Mouse (Mus musculus) neural tube, embryonic 15.5 days (tissue): ENCODE results near the gene Mpzl3. TPM values are rescaled to one million over a fixed set of nuclear protein-coding genes. Genes with fewer than 3 reads are reported as not detected.
A peak's percentile ranks its signal among the peaks of the same experiment; 100 is the strongest.

ENCODE experiments used
- ATAC-seq: fragments of 200-750 bp; cut with Nextera tagmentation; 2 replicates; pipeline ENCODE4 v1.8.0; 2017; ENCODE audit warnings: mild to moderate bottlenecking, moderate TSS enrichment, moderate library complexity; ENCODE audit not compliant: low FRiP score
- H3K27ac ChIP-seq: fragments of 300-500 bp; sonication (generic); replicated peaks from 2 replicates; pipeline ENCODE4 v1.5.1; 2015; ENCODE audit warnings: mild to moderate bottlenecking, inconsistent platforms
- H3K27me3 ChIP-seq: fragments of 300-500 bp; sonication (generic); replicated peaks from 2 replicates; pipeline ENCODE4 v1.6.1; 2015; ENCODE audit warnings: inconsistent platforms
- H3K36me3 ChIP-seq: fragments of 300-500 bp; sonication (generic); 2 replicates; pipeline ENCODE4 v1.6.1; 2015; ENCODE audit warnings: inconsistent platforms
- H3K4me1 ChIP-seq: fragments of 300-500 bp; sonication (generic); 2 replicates; pipeline ENCODE4 v1.6.1; 2015; ENCODE audit warnings: inconsistent platforms
- H3K4me2 ChIP-seq: fragments of 300-500 bp; sonication (generic); 2 replicates; pipeline ENCODE4 v1.6.1; 2015; ENCODE audit warnings: inconsistent platforms, mild to moderate bottlenecking, moderate library complexity
- H3K4me3 ChIP-seq: fragments of 300-500 bp; sonication (generic); replicated peaks from 2 replicates; pipeline ENCODE4 v1.5.1; 2015; ENCODE audit warnings: mild to moderate bottlenecking, inconsistent platforms
- H3K9ac ChIP-seq: fragments of 300-500 bp; sonication (generic); replicated peaks from 2 replicates; pipeline ENCODE4 v1.6.1; 2015; ENCODE audit warnings: mild to moderate bottlenecking, inconsistent platforms
- H3K9me3 ChIP-seq: fragments of 300-500 bp; sonication (generic); replicated peaks from 2 replicates; pipeline ENCODE4 v1.6.1; 2016; ENCODE audit warnings: inconsistent platforms
- WGBS: fragments of 180-500 bp; shearing (Covaris S2); methylation state at CpG from one replicate; pipeline ENCODE4 v1.1.7; 2015; ENCODE audit warnings: mixed read lengths; 5-methylcytosine and 5-hydroxymethylcytosine counted together
- polyA plus RNA-seq: library from polyadenylated mRNA; unstranded; fragments of >200 nt; fragmentation: Nextera tagmentation; extraction: Ambion mirVana; gene quantifications from 2 replicates; pipeline ENCODE4 v1.2.1, GENCODE M21; 2015

Mpzl3 gene
- polyA plus RNA-seq, 1 experiment from 2014 or later = 1.00 TPM

GRCm38 (mm10) chr9:45115706-45116105 is 60.7 kb downstream of the Mpzl3 start:
- ATAC-seq = peak; percentile 64; the same call in 1 of the 2 replicates
- Histone ChIP-seq H3K9ac (peak overlapping the region; percentile 36; the same call in 1 of the 2 replicates), H3K27me3 (0 out of 2 replicates have a peak, but pooled peaks cover 5% of the 10 kb centered on the region), H3K27ac (peak overlapping the region; percentile 69), H3K4me2 (peak overlapping the region; percentile 76), H3K36me3 (no peaks in the 10 kb centered on the region), H3K4me3 (peak overlapping the region; percentile 47), H3K9me3 (no peaks in the 10 kb centered on the region), H3K4me1 (peaks cover 35% of the 10 kb centered on the region)
- WGBS = 4% methylated on average over 14 of the region's 14 CpGs

- Histone ChIP-seq H3K27me3 (0 out of 2 replicates have a peak, but pooled peaks cover 5% of the 10 kb centered on the region), H3K4me3 (no peak overlapping the region), H3K4me1 (peaks cover 44% of the 10 kb centered on the region), H3K36me3 (no peaks in the 10 kb centered on the region), H3K27ac (no peak overlapping the region), H3K9ac (no peak overlapping the region), H3K9me3 (no peaks in the 10 kb centered on the region), H3K4me2 (no peak overlapping the region)
- 67% methylated on average over 9 of the region's 9 CpGs for WGBS
- ATAC-seq = no peak
Observed at GRCm38 (mm10) chr9:45116819-45117218, 61.8 kb downstream of the Mpzl3 start.

DNA sequence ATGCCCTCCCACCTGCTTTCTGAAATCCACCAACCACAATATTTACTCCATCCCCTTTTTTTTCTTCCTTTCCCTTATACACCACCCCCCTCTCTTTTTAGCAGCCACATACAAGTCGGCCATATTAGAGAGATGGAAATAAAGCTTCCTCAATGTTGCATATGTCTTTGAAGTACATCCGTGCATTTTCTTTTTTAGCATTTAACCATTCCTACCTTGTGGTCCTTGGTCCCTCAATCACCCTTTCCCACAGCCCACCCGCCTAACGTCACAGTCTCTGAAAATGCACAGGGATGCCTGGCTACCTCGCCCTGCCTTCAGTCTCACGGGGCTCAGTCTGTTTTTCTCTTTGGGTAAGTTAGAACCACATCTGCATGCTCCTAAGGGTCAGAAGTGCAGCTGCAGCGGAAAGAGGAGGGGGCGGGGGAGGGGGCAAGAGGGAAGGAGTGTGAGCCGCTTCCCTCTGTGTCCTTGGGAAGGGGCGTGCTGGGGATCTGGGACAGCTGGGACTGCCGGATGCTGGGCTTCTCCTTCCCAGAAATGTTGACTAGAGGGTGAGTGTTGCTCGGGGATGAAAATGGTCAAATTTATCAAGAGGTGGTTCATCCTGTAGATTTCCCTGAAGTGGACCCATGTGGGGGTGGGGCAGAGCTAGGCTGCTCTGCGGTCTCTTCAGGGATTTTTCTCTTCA is 62.9 kb downstream of the Mpzl3 start, which contains the start of gene Scn2b:
Scn2b (plus strand) TSS at position 42 of the 691 bp plus-strand sequence.
- Histone ChIP-seq H3K9me3 (no peaks in the 10 kb centered on the region), H3K4me2 (peak within 1 kb of the TSS; percentile 76), H3K4me1 (peaks cover 54% of the 10 kb centered on the region), H3K9ac (peak within 1 kb of the TSS; percentile 80), H3K27ac (peak within 1 kb of the TSS; percentile 92), H3K27me3 (0 out of 2 replicates have a peak, but pooled peaks cover 5% of the 10 kb centered on the region), H3K4me3 (peak within 1 kb of the TSS; percentile 72), H3K36me3 (no peaks in the 10 kb centered on the region)
- peak; percentile 67; the same call in 1 of the 2 replicates for ATAC-seq
- 2% methylated on average over 13 of the region's 13 CpGs for WGBS

DNA sequence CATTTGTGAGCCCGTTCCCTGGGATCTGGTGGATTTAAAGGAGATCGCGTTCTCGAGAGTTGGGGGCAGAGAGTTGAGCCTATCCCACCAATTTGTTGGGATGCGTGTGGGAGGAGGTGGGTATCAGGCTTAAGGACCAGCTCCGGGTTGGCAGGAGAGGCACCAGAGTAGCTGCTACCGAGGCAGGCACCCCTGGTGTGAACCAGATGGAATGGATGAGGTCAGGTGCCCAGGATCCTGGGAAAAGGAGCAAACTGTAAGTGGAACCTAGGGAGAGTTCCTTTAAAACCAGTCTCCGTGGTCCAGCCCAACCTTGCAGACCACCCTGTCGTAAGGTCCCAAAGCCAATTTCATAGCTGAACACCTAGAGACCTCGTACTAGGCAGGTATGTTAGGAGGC is 63.6 kb downstream of the Mpzl3 start:
- Histone ChIP-seq H3K4me2 (peak overlapping the region; percentile 76), H3K4me1 (peaks cover 54% of the 10 kb centered on the region), H3K9me3 (no peaks in the 10 kb centered on the region), H3K27me3 (0 out of 2 replicates have a peak, but pooled peaks cover 5% of the 10 kb centered on the region), H3K27ac (peak overlapping the region; percentile 92; the same call in 1 of the 2 replicates), H3K36me3 (no peaks in the 10 kb centered on the region), H3K4me3 (peak overlapping the region; percentile 72), H3K9ac (peak overlapping the region; percentile 80)
- no peak for ATAC-seq
- 28% methylated on average over 10 of the region's 10 CpGs for WGBS

DNA sequence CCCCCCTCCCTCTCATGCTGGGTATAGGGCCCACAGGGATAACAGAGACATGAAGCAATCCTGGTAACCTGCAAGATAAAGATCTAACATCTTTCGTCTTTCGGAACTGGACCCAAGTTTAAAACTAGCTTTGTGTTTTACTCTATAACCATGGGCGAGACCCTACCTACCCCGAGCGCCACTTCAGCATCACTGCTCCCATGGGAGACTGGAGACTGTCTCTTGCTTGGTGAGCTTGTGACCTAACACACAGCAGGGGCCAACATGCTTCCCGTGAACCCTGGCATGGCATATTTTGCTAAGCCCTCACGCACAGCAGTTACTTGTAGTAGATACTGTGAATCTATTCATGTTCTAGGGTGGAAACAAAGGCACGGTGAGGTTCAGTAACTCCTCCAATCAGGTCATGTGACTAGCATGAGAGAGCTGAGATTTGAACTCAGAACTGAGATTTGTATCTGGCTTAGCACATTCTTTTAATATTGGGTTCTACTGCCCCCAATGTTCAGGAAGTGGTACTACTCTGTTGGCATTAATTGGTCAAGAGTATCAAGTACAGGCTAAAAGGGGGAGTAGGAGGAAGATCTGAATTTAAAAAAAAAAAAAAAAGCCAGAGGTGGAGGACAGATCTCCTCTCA is 64.4 kb downstream of the Mpzl3 start:
- no peak for ATAC-seq
- Histone ChIP-seq H3K9ac (peak overlapping the region; percentile 80), H3K27ac (no peak overlapping the region)

GRCm38 (mm10) chr9:45119954-45120530 is 65.1 kb downstream of the Mpzl3 start:
- H3K4me1 ChIP-seq = peaks cover 54% of the 10 kb centered on the region
- H3K9me3 ChIP-seq = no peaks in the 10 kb centered on the region
- no peak overlapping the region for H3K27ac ChIP-seq
- no peak for ATAC-seq
- 92% methylated on average over 14 of the region's 14 CpGs for WGBS
- peak overlapping the region; percentile 76 for H3K4me2 ChIP-seq
- 0 out of 2 replicates have a peak, but pooled peaks cover 5% of the 10 kb centered on the region for H3K27me3 ChIP-seq
- H3K4me3 ChIP-seq = no peak overlapping the region
- peak overlapping the region; percentile 17; the same call in 1 of the 2 replicates for H3K9ac ChIP-seq
- H3K36me3 ChIP-seq = no peaks in the 10 kb centered on the region; the same call in 1 of the 2 replicates

More for the DNA sequence above, 64.4 kb downstream of the Mpzl3 start:
- 94% methylated on average over 8 of the region's 8 CpGs for WGBS
- Histone ChIP-seq H3K36me3 (no peaks in the 10 kb centered on the region), H3K4me1 (peaks cover 54% of the 10 kb centered on the region), H3K4me3 (peak overlapping the region; percentile 72), H3K27me3 (0 out of 2 replicates have a peak, but pooled peaks cover 5% of the 10 kb centered on the region), H3K9me3 (no peaks in the 10 kb centered on the region), H3K4me2 (peak overlapping the region; percentile 76)

- Histone ChIP-seq H3K4me1 (peaks cover 50% of the 10 kb centered on the region), H3K27ac (no peak overlapping the region), H3K4me2 (peak overlapping the region; percentile 76), H3K27me3 (0 out of 2 replicates have a peak, but pooled peaks cover 5% of the 10 kb centered on the region), H3K4me3 (no peak overlapping the region), H3K36me3 (peaks cover 5% of the 10 kb centered on the region), H3K9ac (no peak overlapping the region), H3K9me3 (no peaks in the 10 kb centered on the region)
- 88% methylated on average over 6 of the region's 6 CpGs for WGBS
- ATAC-seq = no peak
Observed at GRCm38 (mm10) chr9:45120567-45120966, 65.6 kb downstream of the Mpzl3 start.

DNA sequence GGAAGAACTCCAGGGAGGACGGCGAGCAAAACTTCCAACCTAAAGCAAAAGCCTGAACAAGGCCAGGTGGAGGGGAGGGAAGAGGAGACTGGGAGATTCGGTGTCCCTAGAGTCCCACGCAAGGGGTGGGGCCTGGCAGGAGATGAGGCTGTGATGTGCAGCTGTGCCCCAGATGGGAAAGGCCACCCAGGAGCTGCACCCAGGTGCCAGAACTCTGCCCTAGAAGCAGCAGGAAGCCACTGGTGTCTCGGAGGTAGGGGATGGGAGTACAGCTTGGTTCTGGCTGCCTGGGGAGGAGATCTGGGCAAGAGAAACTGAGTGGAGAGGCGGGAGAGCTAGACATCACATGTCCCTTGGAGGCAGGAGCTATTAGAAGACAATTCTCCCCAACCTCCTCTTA is 66.0 kb downstream of the Mpzl3 start:
- Histone ChIP-seq H3K9ac (peak overlapping the region; percentile 20; the same call in 1 of the 2 replicates), H3K36me3 (peaks cover 9% of the 10 kb centered on the region), H3K4me2 (peak overlapping the region; percentile 76), H3K9me3 (no peaks in the 10 kb centered on the region), H3K4me3 (no peak overlapping the region), H3K4me1 (peaks cover 45% of the 10 kb centered on the region), H3K27me3 (0 out of 2 replicates have a peak, but pooled peaks cover 5% of the 10 kb centered on the region), H3K27ac (no peak overlapping the region)
- WGBS = 54% methylated on average over 6 of the region's 6 CpGs
- no peak for ATAC-seq

DNA sequence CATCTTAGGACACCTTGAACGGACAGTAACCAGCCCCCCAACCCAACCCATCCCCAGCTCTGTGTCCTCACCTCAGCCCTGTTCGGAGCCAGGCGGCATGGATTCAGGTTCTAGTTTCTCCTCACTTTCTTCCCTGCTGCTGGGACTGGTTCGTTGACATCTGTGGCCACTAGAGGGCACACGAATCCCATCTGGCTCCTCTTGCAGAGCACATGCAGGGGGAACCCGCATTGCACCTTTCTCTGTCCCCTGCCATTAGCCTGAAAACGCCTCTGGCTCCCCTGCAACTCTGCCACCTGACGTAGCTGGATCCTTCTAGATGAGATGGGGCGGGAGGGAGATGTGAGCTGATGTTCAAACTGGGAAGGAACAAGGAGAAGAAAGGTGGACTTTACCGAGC is 66.8 kb downstream of the Mpzl3 start:
- Histone ChIP-seq H3K4me2 (peak overlapping the region; percentile 76), H3K36me3 (peaks cover 13% of the 10 kb centered on the region), H3K27me3 (no peaks in the 10 kb centered on the region), H3K9me3 (no peaks in the 10 kb centered on the region), H3K9ac (peak overlapping the region; percentile 38), H3K27ac (no peak overlapping the region), H3K4me3 (peak overlapping the region; percentile 28), H3K4me1 (peaks cover 41% of the 10 kb centered on the region)
- 3% methylated on average over 10 of the region's 10 CpGs for WGBS
- peak; percentile 61 for ATAC-seq

GRCm38 (mm10) chr9:45122209-45122761 is 67.3 kb downstream of the Mpzl3 start:
- Histone ChIP-seq H3K9ac (peak overlapping the region; percentile 38), H3K27me3 (no peaks in the 10 kb centered on the region), H3K4me1 (peaks cover 41% of the 10 kb centered on the region), H3K4me3 (peak overlapping the region; percentile 28), H3K4me2 (peak overlapping the region; percentile 76), H3K9me3 (no peaks in the 10 kb centered on the region), H3K27ac (no peak overlapping the region), H3K36me3 (peaks cover 13% of the 10 kb centered on the region)
- WGBS = 31% methylated on average over 9 of the region's 9 CpGs
- ATAC-seq = 0 out of 2 replicates have a peak, but pooled peaks have one; percentile 36

DNA sequence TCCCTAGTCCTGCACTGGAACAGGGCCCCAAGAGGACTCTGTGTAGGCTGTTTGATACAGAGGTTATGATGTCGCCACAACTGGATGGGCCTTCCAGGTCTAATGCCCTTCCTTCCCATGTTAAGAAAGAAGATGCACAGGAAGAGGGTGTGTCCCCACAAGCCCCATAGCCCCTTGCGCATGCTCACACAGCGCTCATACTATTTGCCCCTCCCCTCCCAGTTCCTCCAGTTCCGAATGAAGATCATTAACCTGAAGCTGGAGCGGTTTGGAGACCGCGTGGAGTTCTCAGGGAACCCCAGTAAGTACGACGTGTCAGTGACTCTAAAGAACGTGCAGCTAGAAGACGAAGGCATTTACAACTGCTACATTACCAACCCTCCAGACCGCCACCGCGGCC is 70.2 kb downstream of the Mpzl3 start:
- Histone ChIP-seq H3K27ac (no peak overlapping the region), H3K4me1 (peaks cover 23% of the 10 kb centered on the region), H3K9ac (no peak overlapping the region), H3K4me2 (no peak overlapping the region), H3K27me3 (no peaks in the 10 kb centered on the region), H3K9me3 (no peaks in the 10 kb centered on the region), H3K4me3 (no peak overlapping the region), H3K36me3 (peaks cover 13% of the 10 kb centered on the region)
- ATAC-seq = no peak
- WGBS = 92% methylated on average over 14 of the region's 14 CpGs
